Mouse (Mus musculus) erythroblast, embryonic 14.5 days (primary cell): Measurements from ENCODE around the gene Fmn2.

ENCODE experiments used
- GATA1 ChIP-seq: IDR thresholded peaks from 2 replicates; pipeline ENCODE4 v1.6.1; 2012; ENCODE audit warnings: low read length, inconsistent platforms, mixed read lengths
- TAL1 ChIP-seq: IDR thresholded peaks from 3 replicates; pipeline ENCODE4 v1.6.1; 2012; ENCODE audit warnings: low read length, inconsistent platforms, mixed read lengths

GRCm38 (mm10) chr1:174502846-174503745 lies 1.5 kb downstream of the Fmn2 start:
- TF ChIP-seq TAL1 (no peak), GATA1 (no peak)
